Mouse (Mus musculus) B cell, adult 67 days (primary cell): ENCODE data around the gene Gm17093. TPM values are rescaled to one million over a fixed set of nuclear protein-coding genes. Genes with fewer than 3 reads are reported as not detected.

Source experiments
- total RNA-seq, 2 experiments: library from RNA; stranded (reverse); gene quantifications; 4 replicates each; pipeline ENCODE4 v1.2.4; 2023

Gene Gm17093
- not detected for total RNA-seq

DNA sequence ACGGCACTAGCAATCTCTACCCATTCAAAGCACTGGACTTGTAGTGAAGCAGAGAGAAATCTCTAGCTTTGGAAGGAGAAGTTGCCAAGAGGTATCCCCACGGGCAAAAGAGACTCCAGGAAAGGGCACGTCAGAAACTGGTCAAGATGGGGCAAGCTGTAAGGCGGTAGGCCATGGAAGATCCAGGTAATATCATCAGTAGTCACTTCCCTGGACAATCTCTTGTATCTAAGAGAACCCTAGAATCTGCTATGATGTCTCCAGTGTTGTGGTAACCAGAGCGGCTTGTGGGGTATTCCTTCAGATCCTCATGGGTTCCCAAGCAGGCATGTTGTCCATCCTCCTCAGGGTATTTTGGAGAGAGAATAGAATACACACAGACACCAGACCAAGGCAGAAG, at the start of gene Gm17093:
Gm17093 (plus strand) TSS at position 301 of the 400 bp plus-strand sequence.

DNA sequence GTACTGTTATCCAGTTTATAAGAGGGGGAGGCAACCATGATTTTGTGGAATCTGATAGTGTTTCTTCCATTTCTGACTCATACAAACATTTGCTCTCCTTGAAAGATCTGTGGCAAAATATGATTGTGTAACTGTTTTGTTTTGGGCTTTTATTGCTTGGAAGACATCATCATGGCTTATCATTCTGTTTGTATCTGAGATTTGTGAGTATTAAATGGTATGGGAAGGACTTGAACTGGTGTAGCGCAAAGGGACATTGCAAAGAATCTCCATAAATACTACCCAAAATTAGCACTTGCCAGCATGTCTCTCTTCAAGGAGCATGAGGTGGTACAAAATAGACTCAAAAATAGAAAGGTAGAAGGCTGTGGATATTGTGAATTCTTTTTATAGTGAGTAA, 25.9 kb upstream of the Gm17093 start, which contains the start of gene BC061237:
BC061237 (plus strand) TSS at position 301 of the 400 bp plus-strand sequence.

Other genes starting within 250 kb of the Gm17093 start
- not detected for gene Gm8220, start 232.7 kb upstream of the Gm17093 start, total RNA-seq
- gene Gm5930, start 179.7 kb upstream of the Gm17093 start, total RNA-seq: not detected
- not detected for gene Gm8229, start 152.9 kb upstream of the Gm17093 start, total RNA-seq
- gene Gm3371, start 107.6 kb upstream of the Gm17093 start, total RNA-seq: not detected
- not detected for gene Gm8232, start 84.6 kb upstream of the Gm17093 start, total RNA-seq
- gene BC061237, start 25.8 kb upstream of the Gm17093 start, total RNA-seq: not detected
- not detected for gene Gm8247, start 64.9 kb downstream of the Gm17093 start, total RNA-seq
- not detected for gene Gm5624, start 109.7 kb downstream of the Gm17093 start, total RNA-seq
- not detected for gene Gm8257, start 188.2 kb downstream of the Gm17093 start, total RNA-seq
- gene Gm8267, start 232.1 kb downstream of the Gm17093 start, total RNA-seq: not detected